Mouse (Mus musculus) mature B cell (primary cell): Measurements from ENCODE around the gene Uhrf1bp1l.

Experiments used
- in situ Hi-C: fragments of 300-500 bp; cut with MboI; formaldehyde crosslinking; loops from 2 replicates; pipeline ENCODE4 v1.14.3; 2019

Uhrf1bp1l gene

DNA sequence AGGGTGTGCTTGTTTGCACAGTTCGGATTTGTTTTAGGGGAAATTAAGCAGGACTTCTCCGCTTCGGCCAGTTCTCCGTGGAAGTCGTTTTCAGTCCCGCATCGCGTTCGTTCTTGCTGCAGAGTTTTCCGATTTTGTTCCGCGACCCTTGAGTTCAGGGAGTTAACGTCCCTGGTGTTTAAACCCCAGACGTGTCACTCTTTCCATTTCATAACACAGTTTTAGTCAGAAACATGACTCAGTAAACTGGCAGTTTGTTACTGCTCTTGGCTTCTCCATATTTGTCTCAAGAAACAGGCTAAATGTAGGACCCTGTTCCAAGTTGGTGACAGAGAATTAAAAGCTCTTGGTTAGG lies 852 bp downstream of the Uhrf1bp1l start:
- in situ Hi-C loops = no loop called here

- in situ Hi-C loops = no loop called here
Observed at GRCm38 (mm10) chr10:89746581-89746980, 1.8 kb downstream of the Uhrf1bp1l start.

DNA sequence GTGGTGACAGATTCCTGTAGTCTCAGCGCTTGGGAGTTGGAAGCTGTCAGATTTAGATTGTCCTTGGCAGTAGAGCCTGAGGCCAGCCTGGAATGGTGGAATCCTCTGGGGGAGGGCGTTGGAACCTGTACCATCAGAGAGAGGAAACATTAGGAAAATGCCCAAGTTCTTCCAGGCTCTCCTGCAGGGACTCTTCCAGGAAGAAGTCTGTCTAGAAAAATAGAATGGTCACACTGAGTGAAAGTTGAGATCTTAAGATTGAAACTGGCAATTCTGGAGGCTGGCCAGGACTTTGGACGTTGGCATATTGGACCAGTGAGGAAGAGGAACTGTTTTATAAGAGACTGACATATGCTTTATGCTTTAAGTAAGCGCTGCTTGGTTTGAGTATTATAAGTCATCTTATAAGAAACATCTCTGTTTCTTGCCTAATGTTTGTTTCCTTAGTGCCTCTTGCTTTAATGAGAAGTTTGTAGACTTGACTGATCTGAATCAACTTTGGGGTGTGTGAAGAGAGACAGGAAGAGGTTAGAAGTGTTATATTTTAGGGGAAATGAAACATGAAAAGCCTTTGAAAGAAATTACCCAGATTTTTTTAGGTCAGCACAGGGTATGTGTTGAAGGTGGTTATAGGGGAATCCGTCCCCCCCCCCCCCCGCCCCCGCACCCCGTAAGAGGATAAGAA lies 2.6 kb downstream of the Uhrf1bp1l start:
- in situ Hi-C loops = no loop called here

GRCm38 (mm10) chr10:89747911-89748310 lies 3.1 kb downstream of the Uhrf1bp1l start:
- in situ Hi-C loops = no loop called here

GRCm38 (mm10) chr10:89748619-89749018 lies 3.8 kb downstream of the Uhrf1bp1l start:
- in situ Hi-C loops = no loop called here

DNA sequence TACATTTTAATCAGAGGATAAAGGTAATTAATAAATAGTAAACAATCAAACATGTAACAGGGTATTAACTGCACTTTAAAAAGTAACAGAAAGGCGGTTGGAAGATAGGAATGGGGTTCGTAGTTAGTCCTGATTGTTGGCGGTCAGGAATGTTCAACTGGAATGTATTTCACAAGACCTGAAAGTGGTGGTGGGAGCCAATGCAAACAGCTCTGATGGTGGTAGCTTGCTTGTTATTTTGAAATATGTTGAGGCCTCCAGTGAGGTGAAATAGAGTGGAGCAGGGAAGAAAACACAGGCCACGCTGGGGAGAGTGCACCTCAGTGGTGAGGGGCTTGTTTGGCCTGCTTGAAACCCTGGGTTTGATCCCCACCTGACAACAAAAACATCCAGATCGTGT lies 6.3 kb downstream of the Uhrf1bp1l start:
- in situ Hi-C loops = no loop called here

DNA sequence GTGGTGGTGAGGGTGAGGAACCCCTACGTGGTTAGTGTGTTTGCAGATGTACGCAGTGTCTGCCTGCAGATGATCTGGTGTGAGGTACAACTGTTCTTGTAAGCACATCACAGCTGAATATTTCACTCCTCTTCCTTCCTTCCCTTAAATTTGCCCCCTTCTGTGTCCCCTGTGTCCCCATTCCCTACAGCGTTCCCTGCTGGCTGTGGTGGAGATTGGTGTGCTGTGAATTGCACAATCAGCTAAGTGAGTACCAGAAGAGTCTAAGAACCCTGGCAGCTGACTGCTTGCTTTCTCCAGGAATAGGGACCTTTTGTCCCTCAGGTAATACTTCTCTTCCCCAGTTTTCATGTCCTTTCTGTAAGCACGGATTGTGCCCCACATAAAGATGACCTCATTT lies 10.4 kb downstream of the Uhrf1bp1l start:
- in situ Hi-C loops = no loop called here

DNA sequence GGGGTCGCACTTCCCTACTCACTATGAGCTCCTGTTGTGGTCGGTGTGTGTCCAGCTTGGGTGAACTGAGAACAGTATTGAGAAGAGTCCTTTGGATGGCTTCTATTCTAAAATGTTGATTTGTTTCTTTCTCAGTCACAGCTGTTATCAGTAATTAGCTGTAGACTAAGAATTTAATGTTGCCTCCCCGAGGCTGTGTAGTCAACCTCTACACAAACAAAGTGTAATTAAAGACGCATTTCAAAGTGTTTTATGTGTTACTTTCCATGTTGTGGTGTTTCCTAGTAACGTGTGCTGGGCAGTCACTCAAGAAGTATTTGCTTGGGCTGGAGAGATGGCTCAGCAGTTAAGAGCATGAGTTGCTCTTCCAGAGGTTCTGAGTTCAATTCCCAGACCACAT lies 16.0 kb downstream of the Uhrf1bp1l start:
- in situ Hi-C loops = no loop called here

GRCm38 (mm10) chr10:89764457-89765121 lies 19.8 kb downstream of the Uhrf1bp1l start:
- in situ Hi-C loops = no loop called here

DNA sequence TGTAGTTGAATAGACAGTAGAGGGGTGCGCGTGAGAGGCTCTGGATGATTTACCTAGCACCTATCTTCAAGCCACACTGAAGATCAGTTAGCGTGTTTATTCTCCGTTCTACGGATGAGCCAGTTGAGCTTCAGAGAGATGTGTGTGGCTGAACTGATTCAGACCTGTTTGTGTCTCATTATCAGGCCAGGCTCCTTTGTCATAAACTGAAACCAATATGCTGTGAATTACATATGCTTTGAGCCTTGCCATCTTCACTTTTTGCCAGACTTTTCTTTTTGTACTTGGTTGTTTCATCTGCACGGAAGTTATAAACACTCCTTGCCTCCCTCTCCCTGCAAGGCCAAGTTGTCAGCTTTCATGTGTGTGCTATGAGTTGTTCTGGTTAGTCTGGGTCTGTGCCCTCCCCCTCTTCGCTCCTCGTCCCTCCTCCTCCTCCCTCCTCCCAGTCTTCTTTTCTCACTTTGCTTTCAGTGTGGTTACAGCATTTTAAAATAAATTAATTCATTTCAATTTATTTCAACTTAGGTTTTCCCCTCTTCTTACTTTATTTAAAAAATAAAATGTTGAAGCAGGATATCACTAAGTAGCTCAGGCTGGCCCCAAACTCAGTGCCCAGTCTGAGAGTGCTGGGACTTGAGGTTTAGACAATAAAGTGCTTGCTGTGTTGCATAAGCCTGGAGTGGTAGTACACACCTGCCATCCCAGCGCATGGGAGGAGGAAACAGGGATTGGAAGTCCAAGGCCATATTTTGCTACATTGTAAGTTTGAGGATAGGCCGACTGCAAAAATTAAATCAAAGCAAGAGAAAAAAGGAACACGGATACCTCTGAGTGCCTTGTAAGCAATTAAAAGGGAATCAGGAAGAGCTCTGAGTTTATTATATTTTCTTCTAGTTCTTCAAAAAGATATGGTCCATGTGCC lies 21.3 kb downstream of the Uhrf1bp1l start:
- in situ Hi-C loops = no loop called here

GRCm38 (mm10) chr10:89768352-89769020 lies 23.7 kb downstream of the Uhrf1bp1l start:
- in situ Hi-C loops = no loop called here

GRCm38 (mm10) chr10:89769096-89769495 lies 24.3 kb downstream of the Uhrf1bp1l start:
- in situ Hi-C loops = no loop called here

- in situ Hi-C loops = no loop called here
Observed at GRCm38 (mm10) chr10:89771894-89772293, 27.1 kb downstream of the Uhrf1bp1l start.

DNA sequence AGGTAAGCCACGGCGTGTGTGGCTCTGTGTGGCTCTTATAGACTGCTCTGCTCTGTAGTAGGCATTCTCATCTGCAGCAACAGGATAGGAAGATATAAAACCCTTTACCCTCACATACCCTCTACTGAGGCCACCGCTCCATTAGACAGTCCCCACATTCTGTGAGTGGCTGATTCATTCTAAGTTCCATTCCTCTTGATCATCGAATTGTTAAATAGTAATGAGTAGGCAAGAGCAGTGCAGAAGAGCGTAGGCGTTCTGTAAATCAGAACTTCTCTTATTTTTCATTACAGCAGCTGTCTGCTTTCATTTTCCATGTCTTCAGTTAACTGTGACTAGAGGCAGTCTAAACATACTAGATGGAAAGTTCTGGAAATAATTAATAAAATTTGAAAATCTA lies 31.2 kb downstream of the Uhrf1bp1l start:
- in situ Hi-C loops = no loop called here

DNA sequence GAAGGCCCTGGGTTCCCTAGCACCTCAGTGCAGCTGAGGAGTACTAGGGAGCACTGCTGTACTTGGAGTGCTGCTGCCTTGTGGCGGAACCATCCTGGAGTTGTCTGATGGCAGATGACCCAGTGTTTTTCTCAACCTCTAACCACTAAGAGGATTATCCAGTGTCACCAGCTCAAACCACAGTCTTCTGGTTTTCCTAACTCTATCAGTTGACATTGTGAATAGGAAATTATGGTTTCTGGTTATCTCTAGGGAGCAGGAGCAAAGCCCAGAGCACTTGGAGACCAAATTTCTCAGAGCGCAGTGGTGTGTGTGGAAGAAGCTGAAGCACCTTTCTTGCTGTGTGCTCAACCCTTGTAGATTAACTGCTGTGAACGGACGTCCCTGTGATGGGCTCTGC lies 47.1 kb downstream of the Uhrf1bp1l start:
- in situ Hi-C loops = no loop called here

- in situ Hi-C loops = no loop called here
Observed at GRCm38 (mm10) chr10:89794121-89794520, 49.3 kb downstream of the Uhrf1bp1l start.

GRCm38 (mm10) chr10:89819146-89819545 lies 74.4 kb downstream of the Uhrf1bp1l start:
- in situ Hi-C loops = no loop called here

DNA sequence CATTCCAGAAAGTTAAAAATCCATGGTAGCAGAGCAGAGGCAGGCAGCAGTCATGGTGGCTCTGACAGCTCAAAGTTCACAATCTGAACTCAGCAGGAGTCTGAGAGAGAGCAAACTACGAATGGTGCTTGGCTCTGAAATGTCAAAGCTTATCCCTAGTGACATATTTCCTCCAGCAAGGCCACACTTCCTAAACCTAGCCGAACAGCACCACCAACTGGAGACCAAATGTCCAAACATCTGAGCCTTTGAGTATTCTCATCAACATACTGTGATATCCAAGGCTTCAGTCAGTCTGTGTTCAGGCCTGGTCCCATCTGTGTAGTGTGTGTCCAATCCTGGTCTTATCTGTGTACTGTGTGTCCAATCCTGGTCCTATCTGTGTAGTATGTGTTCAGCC lies 79.1 kb downstream of the Uhrf1bp1l start:
- in situ Hi-C loops = no loop called here

GRCm38 (mm10) chr10:89826896-89827295 lies 82.1 kb downstream of the Uhrf1bp1l start:
- in situ Hi-C loops = no loop called here

- in situ Hi-C loops = no loop called here
Observed at GRCm38 (mm10) chr10:89832334-89832733, 87.5 kb downstream of the Uhrf1bp1l start.

- in situ Hi-C loops = no loop called here
Observed at GRCm38 (mm10) chr10:89833166-89833565, 88.4 kb downstream of the Uhrf1bp1l start.

GRCm38 (mm10) chr10:89837476-89837875 lies 92.7 kb downstream of the Uhrf1bp1l start:
- in situ Hi-C loops = no loop called here
